Mouse (Mus musculus): Measurements from ENCODE around the gene Enox1. TPM values are rescaled to one million over a fixed set of nuclear protein-coding genes. Genes with fewer than 3 reads are reported as not detected.

Gene Enox1
- polyA plus RNA-seq, 1 experiment from 2014 or later = 46.2 TPM

DNA sequence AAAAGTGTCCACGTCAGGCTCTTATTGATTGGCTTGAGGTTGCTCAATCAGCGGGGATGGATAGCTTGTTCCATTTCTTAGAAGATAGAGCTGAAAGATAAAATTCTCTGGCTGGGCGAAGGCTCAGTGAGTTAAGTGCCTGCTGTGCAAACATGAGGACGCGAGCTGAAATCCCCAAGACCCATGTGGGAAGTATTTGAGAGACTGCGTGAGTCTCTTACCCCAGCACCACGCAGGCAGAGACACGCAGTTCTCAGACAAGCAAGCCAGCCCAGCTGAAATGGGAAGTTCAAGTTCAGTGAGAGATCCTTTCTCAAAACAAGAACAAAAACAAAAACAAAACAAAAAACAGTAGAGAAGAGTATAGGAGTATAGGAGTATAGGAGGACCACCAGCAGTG is 54.3 kb downstream of the Enox1 start:
- Histone ChIP-seq H3K9me3 (no peaks in the 10 kb centered on the region), H3K9ac (no peak overlapping the region), H3K4me1 (replicated peaks) (peaks cover 8% of the 10 kb centered on the region), H3K27me3 (no peaks in the 10 kb centered on the region), H3K36me3 (no peaks in the 10 kb centered on the region), H3K4me2 (no peak overlapping the region), H3K27ac (no peak overlapping the region), H3K4me3 (no peak overlapping the region)
- 89% methylated on average over 8 of the region's 8 CpGs for WGBS
- ATAC-seq (ENCODE audit: low FRiP score) = no peak

DNA sequence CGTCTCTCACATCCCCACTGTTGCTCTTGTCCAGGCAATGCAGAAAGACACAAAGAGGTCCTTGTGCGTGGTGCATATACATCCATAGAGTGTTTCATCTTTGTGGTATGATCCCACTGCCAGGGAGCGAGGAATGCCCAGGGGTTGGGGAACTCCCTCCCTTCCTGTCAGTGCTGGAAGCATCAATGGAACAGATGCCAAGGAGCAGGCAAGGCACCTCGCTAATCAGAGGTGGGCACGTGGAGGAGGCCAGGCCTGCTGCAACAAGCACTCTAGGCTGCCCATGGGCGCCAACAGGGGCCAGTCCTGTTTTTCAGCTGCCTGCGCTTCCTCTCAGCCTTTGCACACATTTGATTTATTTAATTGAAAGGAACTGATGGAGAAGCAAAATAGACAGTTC is 56.6 kb downstream of the Enox1 start:
- H3K36me3 ChIP-seq = no peaks in the 10 kb centered on the region
- no peak for ATAC-seq (ENCODE audit: low FRiP score)

DNA sequence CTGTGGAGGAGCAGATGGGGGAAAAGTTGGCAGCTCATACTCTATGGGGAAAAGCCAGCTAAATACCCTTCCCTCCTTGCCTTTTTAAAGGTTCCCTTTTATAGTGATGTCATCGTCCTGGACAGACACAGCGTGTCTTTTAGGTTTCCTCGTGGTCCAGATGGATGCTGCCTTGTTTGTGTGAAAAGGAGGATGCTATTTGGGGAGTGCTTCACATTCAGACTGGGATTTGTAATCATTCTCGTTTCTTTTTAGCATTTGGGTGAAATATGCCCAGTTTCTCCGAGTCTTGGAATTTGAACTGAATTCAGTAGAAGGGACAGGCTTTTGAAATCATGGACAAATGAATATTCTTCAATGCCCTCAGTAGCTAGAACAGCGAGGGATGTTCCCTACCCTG is 58.3 kb downstream of the Enox1 start:
- no peak for ATAC-seq (ENCODE audit: low FRiP score)
- Histone ChIP-seq H3K4me2 (no peak overlapping the region), H3K36me3 (no peaks in the 10 kb centered on the region), H3K4me3 (no peak overlapping the region), H3K9me3 (no peaks in the 10 kb centered on the region), H3K27me3 (no peaks in the 10 kb centered on the region), H3K4me1 (replicated peaks) (peaks cover 8% of the 10 kb centered on the region), H3K9ac (no peak overlapping the region), H3K27ac (no peak overlapping the region)
- WGBS = 90% methylated on average over 6 of the region's 6 CpGs

More for the DNA sequence above, 56.6 kb downstream of the Enox1 start:
- H3K27me3 ChIP-seq = no peaks in the 10 kb centered on the region
- peaks cover 8% of the 10 kb centered on the region for H3K4me1 ChIP-seq (replicated peaks)
- no peaks in the 10 kb centered on the region for H3K9me3 ChIP-seq
- H3K9ac ChIP-seq = no peak overlapping the region
- 58% methylated on average over 7 of the region's 7 CpGs for WGBS
- no peak overlapping the region for H3K4me2 ChIP-seq
- H3K4me3 ChIP-seq = no peak overlapping the region
- H3K27ac ChIP-seq = peak overlapping the region; percentile 45

DNA sequence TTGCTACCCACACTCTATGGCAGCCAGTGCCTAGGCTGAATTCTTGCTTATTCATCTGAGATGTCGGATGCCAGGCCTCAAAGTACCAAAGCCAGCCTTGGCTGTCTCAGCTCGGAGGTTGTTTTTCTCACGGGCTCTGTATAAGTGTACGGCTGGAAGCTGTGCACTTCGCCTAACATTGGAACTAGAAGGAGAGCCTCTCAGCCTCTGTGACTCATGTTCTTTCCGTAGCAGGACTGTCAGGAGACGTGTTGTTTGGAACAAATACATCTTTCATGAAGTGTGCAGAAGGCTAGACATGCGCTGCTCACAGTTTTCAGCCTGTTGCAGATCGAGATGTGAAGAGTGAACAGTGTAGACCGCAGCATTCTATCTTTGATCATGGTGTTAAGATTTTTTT is 68.8 kb downstream of the Enox1 start:
- no peak overlapping the region for H3K4me2 ChIP-seq
- no peak overlapping the region for H3K9ac ChIP-seq
- WGBS = 88% methylated on average over 10 of the region's 10 CpGs
- H3K4me1 ChIP-seq (replicated peaks) = no peaks in the 10 kb centered on the region
- no peak overlapping the region for H3K4me3 ChIP-seq
- H3K27ac ChIP-seq = no peak overlapping the region
- no peaks in the 10 kb centered on the region for H3K9me3 ChIP-seq
- H3K36me3 ChIP-seq = no peaks in the 10 kb centered on the region
- no peaks in the 10 kb centered on the region for H3K27me3 ChIP-seq
- ATAC-seq (ENCODE audit: low FRiP score) = no peak

DNA sequence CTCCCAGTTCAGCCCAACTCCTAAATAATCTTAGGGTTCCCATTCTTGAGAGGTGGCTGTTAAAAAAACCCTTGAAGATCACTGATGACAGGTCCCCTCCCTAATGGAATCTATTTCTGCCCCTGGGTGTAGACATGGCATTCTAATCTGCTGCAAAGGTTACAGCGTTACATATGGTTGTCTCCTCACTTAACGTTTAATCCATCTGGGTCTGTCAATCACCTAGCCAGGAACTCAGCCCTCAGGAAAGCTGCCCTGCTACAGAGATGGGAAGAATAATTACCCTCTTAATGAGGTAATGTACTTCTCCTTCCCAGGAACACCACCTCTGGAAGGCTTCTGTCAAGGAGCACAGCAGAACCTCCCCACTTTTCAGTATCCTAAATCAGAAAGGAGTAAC is 82.2 kb downstream of the Enox1 start:
- Histone ChIP-seq H3K9me3 (no peaks in the 10 kb centered on the region), H3K9ac (no peak overlapping the region), H3K27me3 (no peaks in the 10 kb centered on the region), H3K36me3 (no peaks in the 10 kb centered on the region; the same call in 1 of the 2 replicates), H3K4me1 (replicated peaks) (peaks cover 10% of the 10 kb centered on the region), H3K27ac (no peak overlapping the region), H3K4me3 (no peak overlapping the region), H3K4me2 (no peak overlapping the region)
- 39% methylated on average over 2 of the region's 2 CpGs for WGBS
- no peak for ATAC-seq (ENCODE audit: low FRiP score)

DNA sequence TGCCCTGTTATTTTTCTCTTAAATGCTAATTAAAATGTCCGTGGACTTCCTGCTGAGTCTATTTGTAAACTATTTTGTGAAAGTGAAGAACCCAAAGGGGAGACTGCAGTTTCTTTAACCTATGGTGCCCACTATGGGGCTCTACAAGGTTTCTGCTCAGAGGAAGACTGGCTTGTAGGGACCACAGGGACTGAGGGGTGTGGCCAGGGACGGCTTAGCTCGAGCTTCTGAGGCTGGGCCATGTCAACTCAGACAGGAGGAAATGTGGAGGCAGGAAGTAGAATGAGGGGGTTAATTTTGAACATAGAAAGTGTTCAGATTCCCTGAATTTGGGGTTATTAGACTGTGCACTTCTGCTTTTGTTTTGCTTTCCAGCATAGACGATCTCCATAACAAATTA is 82.8 kb downstream of the Enox1 start:
- 30% methylated on average over 4 of the region's 4 CpGs for WGBS
- Histone ChIP-seq H3K9me3 (no peaks in the 10 kb centered on the region), H3K4me2 (no peak overlapping the region), H3K4me3 (no peak overlapping the region), H3K9ac (no peak overlapping the region), H3K36me3 (no peaks in the 10 kb centered on the region), H3K27ac (no peak overlapping the region), H3K27me3 (no peaks in the 10 kb centered on the region), H3K4me1 (replicated peaks) (peaks cover 10% of the 10 kb centered on the region)
- no peak for ATAC-seq (ENCODE audit: low FRiP score)

DNA sequence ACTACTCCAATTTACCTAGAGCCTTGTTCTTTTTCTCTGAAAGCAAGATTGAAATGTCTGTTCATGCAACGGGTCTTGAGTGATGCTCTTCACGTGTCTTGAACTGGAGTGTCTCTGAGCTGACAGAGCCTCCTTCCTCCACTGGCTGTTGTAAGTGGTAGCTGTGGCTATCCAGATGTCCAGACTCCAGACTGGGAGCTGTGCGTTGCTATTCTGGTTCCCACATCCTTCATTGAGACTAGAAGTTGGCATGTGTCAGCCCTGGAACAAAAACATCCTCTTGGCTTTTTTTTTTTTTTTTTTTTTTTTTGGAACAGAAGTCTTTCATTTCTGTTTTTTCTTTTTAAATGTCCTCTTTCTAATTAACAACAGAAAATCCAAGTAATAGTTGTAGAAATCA is 90.4 kb downstream of the Enox1 start:
- Histone ChIP-seq H3K9ac (no peak overlapping the region), H3K27me3 (no peaks in the 10 kb centered on the region), H3K9me3 (no peaks in the 10 kb centered on the region), H3K4me3 (no peak overlapping the region), H3K27ac (no peak overlapping the region), H3K4me1 (replicated peaks) (no peaks in the 10 kb centered on the region; the same call in 1 of the 2 replicates), H3K36me3 (no peaks in the 10 kb centered on the region), H3K4me2 (no peak overlapping the region)
- 93% methylated on average over 3 of the region's 3 CpGs for WGBS
- ATAC-seq (ENCODE audit: low FRiP score) = no peak

DNA sequence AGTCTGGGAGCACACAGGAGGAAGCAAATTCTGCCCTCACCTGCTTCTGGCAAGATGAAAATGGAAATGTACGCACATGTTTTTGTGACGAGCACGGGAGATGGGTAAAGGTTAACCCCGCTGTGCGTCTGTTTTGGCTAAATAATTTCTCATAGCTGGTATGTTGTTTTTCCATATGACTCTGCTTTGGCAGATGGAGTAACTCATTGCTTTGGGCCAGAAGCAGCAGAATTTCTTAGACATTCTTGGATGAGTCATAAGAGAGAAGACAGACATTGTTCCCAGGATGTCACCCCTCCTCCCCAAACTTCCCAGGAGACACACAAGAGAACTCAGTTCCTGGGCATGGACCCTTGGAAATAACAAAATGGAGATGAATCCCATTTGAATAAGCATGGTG is 91.9 kb downstream of the Enox1 start:
- no peak overlapping the region for H3K4me2 ChIP-seq
- no peak overlapping the region for H3K9ac ChIP-seq
- H3K27me3 ChIP-seq = no peaks in the 10 kb centered on the region
- H3K36me3 ChIP-seq = no peaks in the 10 kb centered on the region
- no peaks in the 10 kb centered on the region; the same call in 1 of the 2 replicates for H3K4me1 ChIP-seq (replicated peaks)
- H3K4me3 ChIP-seq = no peak overlapping the region
- H3K27ac ChIP-seq = no peak overlapping the region
- no peak for ATAC-seq (ENCODE audit: low FRiP score)
- 73% methylated on average over 5 of the region's 5 CpGs for WGBS
- no peaks in the 10 kb centered on the region for H3K9me3 ChIP-seq

DNA sequence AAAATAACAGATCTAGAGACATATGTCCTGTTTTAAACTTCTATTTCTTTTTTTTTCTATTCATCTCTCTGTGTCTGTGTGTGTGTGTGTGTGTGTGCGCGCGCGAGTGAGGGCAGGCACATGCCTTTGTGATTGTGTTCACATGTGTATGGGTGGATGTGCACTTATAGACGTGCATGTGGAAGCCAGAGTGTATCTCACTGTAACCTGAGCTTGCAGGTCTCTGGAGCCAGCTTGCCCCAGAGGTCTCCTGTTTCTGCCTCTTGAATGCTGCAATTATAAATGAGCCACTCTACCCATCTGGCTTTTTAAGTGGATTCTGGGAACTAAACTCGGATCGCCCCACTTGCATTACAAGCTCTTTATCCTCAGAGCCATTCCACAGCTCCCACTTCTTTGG is 92.4 kb downstream of the Enox1 start:
- no peaks in the 10 kb centered on the region for H3K36me3 ChIP-seq
- WGBS = 83% methylated on average over 7 of the region's 7 CpGs
- no peaks in the 10 kb centered on the region; the same call in 1 of the 2 replicates for H3K4me1 ChIP-seq (replicated peaks)
- no peaks in the 10 kb centered on the region for H3K27me3 ChIP-seq
- H3K9me3 ChIP-seq = no peaks in the 10 kb centered on the region
- H3K4me2 ChIP-seq = no peak overlapping the region
- no peak overlapping the region for H3K27ac ChIP-seq
- ATAC-seq (ENCODE audit: low FRiP score) = no peak
- H3K9ac ChIP-seq = no peak overlapping the region
- H3K4me3 ChIP-seq = no peak overlapping the region

DNA sequence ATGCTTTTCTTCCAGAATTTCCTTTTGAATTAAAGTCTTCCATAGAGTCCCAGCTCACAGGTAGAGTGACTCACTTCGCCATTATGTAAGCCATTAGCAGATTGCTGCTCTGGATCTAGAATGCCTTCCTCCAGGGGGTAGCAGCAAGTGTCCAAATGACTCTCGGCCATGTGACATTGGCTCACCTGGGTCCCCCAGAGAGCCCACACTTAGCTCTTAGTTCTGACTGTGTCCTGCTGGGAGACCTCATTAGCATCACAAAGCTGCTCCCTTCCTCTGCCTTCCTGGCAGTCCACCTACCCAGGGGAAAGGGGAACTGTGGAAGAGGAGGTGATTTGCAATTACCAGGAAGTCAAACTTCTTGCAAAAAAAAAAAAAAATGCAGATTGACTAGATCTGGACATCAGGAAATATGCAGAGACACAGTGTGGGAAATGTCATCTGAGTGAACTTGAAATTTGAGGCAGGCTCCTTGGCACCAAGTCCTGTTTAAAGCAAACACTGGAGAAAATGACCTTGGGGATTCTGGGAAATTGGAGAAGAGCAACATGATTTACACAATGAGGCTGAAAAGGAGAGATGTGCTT is 94.2 kb downstream of the Enox1 start:
- no peak overlapping the region for H3K9ac ChIP-seq
- WGBS = 37% methylated on average over 2 of the region's 2 CpGs
- no peak overlapping the region for H3K4me3 ChIP-seq
- no peaks in the 10 kb centered on the region for H3K9me3 ChIP-seq
- H3K4me1 ChIP-seq (replicated peaks) = peaks cover 5% of the 10 kb centered on the region
- H3K27me3 ChIP-seq = no peaks in the 10 kb centered on the region
- no peaks in the 10 kb centered on the region for H3K36me3 ChIP-seq
- ATAC-seq (ENCODE audit: low FRiP score) = no peak
- no peak overlapping the region for H3K4me2 ChIP-seq
- no peak overlapping the region for H3K27ac ChIP-seq

DNA sequence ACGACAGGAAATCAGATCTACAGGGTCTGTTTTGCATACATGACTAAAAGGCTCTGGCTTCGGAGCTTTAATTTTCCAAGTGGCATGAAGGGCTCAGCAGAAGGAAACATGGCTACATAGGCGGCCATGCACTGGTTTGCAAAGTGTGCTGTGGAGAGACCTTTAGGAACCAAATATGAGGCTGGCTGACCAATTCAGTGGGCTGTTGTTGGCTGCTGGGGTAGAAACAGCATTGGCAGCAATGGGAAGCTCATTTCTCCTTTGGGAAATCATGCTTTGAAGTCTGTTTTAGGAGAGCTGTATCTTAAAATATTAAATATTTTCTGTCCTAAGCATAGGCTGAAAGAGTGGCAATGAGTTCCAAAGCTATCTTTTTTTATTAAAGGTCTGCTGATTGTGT is 98.6 kb downstream of the Enox1 start:
- H3K4me1 ChIP-seq (replicated peaks) = peaks cover 12% of the 10 kb centered on the region
- H3K9ac ChIP-seq = no peak overlapping the region
- no peaks in the 10 kb centered on the region for H3K27me3 ChIP-seq
- no peak overlapping the region for H3K27ac ChIP-seq
- no peak overlapping the region for H3K4me2 ChIP-seq
- ATAC-seq (ENCODE audit: low FRiP score) = no peak
- H3K4me3 ChIP-seq = no peak overlapping the region
- no peaks in the 10 kb centered on the region for H3K9me3 ChIP-seq
- no peaks in the 10 kb centered on the region for H3K36me3 ChIP-seq
- 80% methylated on average over 3 of the region's 3 CpGs for WGBS

DNA sequence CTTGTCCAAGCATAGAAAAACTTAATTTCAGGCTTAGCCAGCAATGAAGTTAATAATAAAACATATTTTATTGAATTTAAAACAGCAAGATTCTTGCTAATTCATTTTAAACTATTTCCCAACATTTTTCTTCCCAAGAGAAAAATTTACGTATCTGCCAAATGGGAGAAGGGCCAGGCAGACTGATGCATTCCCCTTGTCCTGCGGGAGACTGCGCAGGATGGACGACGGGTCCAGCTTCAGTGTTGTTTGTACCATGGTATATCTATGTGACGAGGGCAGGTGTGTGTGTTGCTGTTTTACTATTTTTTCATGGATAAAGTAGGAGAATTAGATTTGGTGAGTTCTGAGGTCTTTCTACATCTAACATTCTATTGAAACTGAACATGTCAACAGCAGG is 99.1 kb downstream of the Enox1 start:
- Histone ChIP-seq H3K4me3 (no peak overlapping the region), H3K27ac (no peak overlapping the region), H3K4me1 (replicated peaks) (peaks cover 12% of the 10 kb centered on the region), H3K27me3 (no peaks in the 10 kb centered on the region), H3K36me3 (no peaks in the 10 kb centered on the region), H3K4me2 (no peak overlapping the region), H3K9me3 (no peaks in the 10 kb centered on the region), H3K9ac (no peak overlapping the region)
- 91% methylated on average over 6 of the region's 6 CpGs for WGBS
- no peak for ATAC-seq (ENCODE audit: low FRiP score)

DNA sequence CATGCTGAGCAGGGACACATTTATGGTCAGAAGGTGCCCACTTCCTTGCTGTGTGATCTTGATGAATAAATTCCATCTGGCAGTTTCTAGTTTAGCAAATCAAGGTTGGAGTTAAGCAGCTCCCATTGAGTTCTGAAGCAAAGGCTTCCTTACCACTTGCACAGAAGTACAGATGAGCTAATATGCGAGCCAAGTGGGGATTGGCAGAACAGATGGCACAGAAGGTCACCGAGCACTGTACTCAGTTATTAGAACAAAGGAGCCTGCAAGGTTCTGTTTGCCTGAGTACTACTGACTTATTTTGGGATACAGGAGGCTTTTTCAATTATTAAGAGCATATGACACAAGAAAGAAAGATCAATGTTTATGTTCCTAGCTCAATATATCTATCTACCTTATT is 100.4 kb downstream of the Enox1 start:
- Histone ChIP-seq H3K4me3 (no peak overlapping the region), H3K4me1 (replicated peaks) (peaks cover 22% of the 10 kb centered on the region), H3K36me3 (no peaks in the 10 kb centered on the region), H3K4me2 (no peak overlapping the region), H3K27me3 (no peaks in the 10 kb centered on the region), H3K27ac (peak overlapping the region; percentile 30; the same call in 1 of the 2 replicates), H3K9me3 (no peaks in the 10 kb centered on the region), H3K9ac (no peak overlapping the region)
- no peak for ATAC-seq (ENCODE audit: low FRiP score)
- WGBS = 47% methylated on average over 2 of the region's 2 CpGs

All from hindbrain, embryonic 13.5 days (tissue).